In genomic region chr2:14823816-14824348, GRCm38 (mm10) we compare ENCODE assay signal across 8 mouse cellular contexts.
DNase-seq lines count a peak whose midpoint lies in the region; ATAC-seq and TF ChIP-seq lines count a peak whose summit lies in the region.

No protein-coding gene starts in this region.

- H3K36me3 ChIP-seq in hindbrain, embryonic 11.5 days (ENCODE audit: control insufficient read depth, insufficient read depth, low read length) = no peaks in the 10 kb centered on the region
- no peaks in the 10 kb centered on the region for H3K36me3 ChIP-seq in hindbrain, embryonic 13.5 days
- no peaks in the 10 kb centered on the region for H3K36me3 ChIP-seq in lung, embryonic 16.5 days (ENCODE audit: control insufficient read depth, insufficient read depth, low read length)
- H3K36me3 ChIP-seq in liver, embryonic 12.5 days = no peaks in the 10 kb centered on the region

- no peak overlapping the region for H3K27ac ChIP-seq in hindbrain, embryonic 11.5 days (ENCODE audit: low read depth, low read length)
- H3K27ac ChIP-seq in hindbrain, embryonic 13.5 days = no peak overlapping the region
- H3K27ac ChIP-seq in embryonic fibroblast, embryonic 13.5 days (ENCODE audit: insufficient read depth, low read length) = peak overlapping the region; percentile 4; the same call in 1 of the 2 replicates
- H3K27ac ChIP-seq in lung, embryonic 16.5 days (ENCODE audit: low read length) = peak overlapping the region; percentile 81
- H3K27ac ChIP-seq in liver, embryonic 12.5 days = no peak overlapping the region

- no peak overlapping the region for H3K9ac ChIP-seq in hindbrain, embryonic 11.5 days (ENCODE audit: low read depth, low read length)
- H3K9ac ChIP-seq in hindbrain, embryonic 13.5 days = no peak overlapping the region
- H3K9ac ChIP-seq in lung, embryonic 16.5 days (ENCODE audit: low read length) = peak overlapping the region; percentile 44; the same call in 1 of the 2 replicates
- H3K9ac ChIP-seq in liver, embryonic 12.5 days = no peak overlapping the region

- no peaks in the 10 kb centered on the region for H3K4me1 ChIP-seq in hindbrain, embryonic 11.5 days (replicated peaks; ENCODE audit: control insufficient read depth, insufficient read depth, low read length)
- H3K4me1 ChIP-seq in hindbrain, embryonic 13.5 days (replicated peaks) = 0 out of 2 replicates have a peak, but pooled peaks cover 4% of the 10 kb centered on the region
- H3K4me1 ChIP-seq in embryonic fibroblast, embryonic 13.5 days (ENCODE audit: control insufficient read depth, insufficient read depth, low read length) = no peaks in the 10 kb centered on the region
- H3K4me1 ChIP-seq in lung, embryonic 16.5 days (replicated peaks; ENCODE audit: control insufficient read depth, insufficient read depth, low read length) = peaks cover 3% of the 10 kb centered on the region; the same call in 1 of the 2 replicates
- no peaks in the 10 kb centered on the region for H3K4me1 ChIP-seq in liver, embryonic 12.5 days

- H3K27me3 ChIP-seq in hindbrain, embryonic 11.5 days (ENCODE audit: control insufficient read depth, insufficient read depth, low read length) = no peaks in the 10 kb centered on the region
- no peaks in the 10 kb centered on the region for H3K27me3 ChIP-seq in hindbrain, embryonic 13.5 days
- H3K27me3 ChIP-seq in lung, embryonic 16.5 days (ENCODE audit: control insufficient read depth, insufficient read depth, low read depth, low read length) = no peaks in the 10 kb centered on the region
- H3K27me3 ChIP-seq in liver, embryonic 12.5 days (replicated peaks) = no peaks in the 10 kb centered on the region

- WGBS in hindbrain, embryonic 11.5 days = 66% methylated on average over 11 of the region's 11 CpGs
- 65% methylated on average over 11 of the region's 11 CpGs for WGBS in hindbrain, embryonic 13.5 days
- 14% methylated on average over 11 of the region's 11 CpGs for WGBS in lung, embryonic 16.5 days
- 56% methylated on average over 11 of the region's 11 CpGs for WGBS in liver, embryonic 12.5 days (ENCODE audit: insufficient replicate concordance)

- no peaks in the 10 kb centered on the region for H3K9me3 ChIP-seq in hindbrain, embryonic 11.5 days (ENCODE audit: control insufficient read depth, low read length)
- no peaks in the 10 kb centered on the region for H3K9me3 ChIP-seq in hindbrain, embryonic 13.5 days
- no peaks in the 10 kb centered on the region for H3K9me3 ChIP-seq in lung, embryonic 16.5 days (ENCODE audit: control insufficient read depth, low read length)
- no peaks in the 10 kb centered on the region for H3K9me3 ChIP-seq in liver, embryonic 12.5 days (replicated peaks)

- ATAC-seq in hindbrain, embryonic 11.5 days (ENCODE audit: low FRiP score) = peak; percentile 40; the same call in 1 of the 2 replicates
- no peak for ATAC-seq in hindbrain, embryonic 13.5 days (ENCODE audit: low FRiP score)
- peak; percentile 96 for ATAC-seq in lung, embryonic 16.5 days (ENCODE audit: low read depth)
- ATAC-seq in liver, embryonic 12.5 days = no peak

- no peak for TF ChIP-seq POLR2A in embryonic fibroblast, embryonic 13.5 days (IDR thresholded peaks at IDR 0.05; ENCODE audit: low read depth, low read length)

- peak; percentile 6 for DNase-seq in hindbrain, embryonic 11.5 days (ENCODE audit: low spot score)
- DNase-seq in heart, postnatal 10 days = peak; percentile 79 to 86
- DNase-seq in spleen, postnatal 36 days (ENCODE audit: low spot score in 2 of 2) = no peak
- DNase-seq in left cerebral cortex, postnatal 4 days = no peak

- intact Hi-C loops in heart, postnatal 10 days (cut with DNase I) = loop anchor here (5.0 kb wide), 2 partner anchors 113 to 767 kb away; partner anchors contain the start of gene Hacd1
- intact Hi-C loops in left cerebral cortex, postnatal 4 days (cut with DNase I) = no loop called here

- TF ChIP-seq CTCF in embryonic fibroblast, embryonic 13.5 days (IDR thresholded peaks at IDR 0.05; ENCODE audit: borderline replicate concordance, insufficient read depth, low read length) = no peak

- no peak overlapping the region for H3K4me2 ChIP-seq in hindbrain, embryonic 11.5 days (replicated peaks; ENCODE audit: low read depth, low read length)
- no peak overlapping the region for H3K4me2 ChIP-seq in hindbrain, embryonic 13.5 days
- H3K4me2 ChIP-seq in lung, embryonic 16.5 days (ENCODE audit: low read depth, low read length) = peak overlapping the region; percentile 44
- H3K4me2 ChIP-seq in liver, embryonic 12.5 days = no peak overlapping the region

- no peak overlapping the region for H3K4me3 ChIP-seq in hindbrain, embryonic 11.5 days (ENCODE audit: low read depth, low read length)
- H3K4me3 ChIP-seq in hindbrain, embryonic 13.5 days = no peak overlapping the region
- no peak overlapping the region for H3K4me3 ChIP-seq in embryonic fibroblast, embryonic 13.5 days (ENCODE audit: insufficient read depth, low read length)
- H3K4me3 ChIP-seq in lung, embryonic 16.5 days (ENCODE audit: low read length) = peak overlapping the region; percentile 26; the same call in 1 of the 2 replicates
- H3K4me3 ChIP-seq in liver, embryonic 12.5 days = no peak overlapping the region

Comparison
In these comparisons a context has a peak if more than half of its experiments do, and no peak if none do; other contexts are left out.
1. ATAC-seq: peak in hindbrain, embryonic 11.5 days (single experiment) and lung, embryonic 16.5 days (single experiment); none in hindbrain, embryonic 13.5 days (single experiment) and liver, embryonic 12.5 days (single experiment).
2. DNase-seq: peak in hindbrain, embryonic 11.5 days (single experiment) and heart, postnatal 10 days (2 of 2); none in spleen, postnatal 36 days (0 of 2) and left cerebral cortex, postnatal 4 days (single experiment).
3. H3K27ac ChIP-seq: peak in embryonic fibroblast, embryonic 13.5 days (single experiment) and lung, embryonic 16.5 days (single experiment); none in hindbrain, embryonic 11.5 days (single experiment), hindbrain, embryonic 13.5 days (single experiment) and liver, embryonic 12.5 days (single experiment).